Mouse (Mus musculus) E14TG2a.4 (cell line): ENCODE data around the gene Gm45618.

Experiments
- CTCF ChIP-seq: conservative IDR thresholded peaks from 2 replicates; pipeline ENCODE4 v1.5.1; 2014; ENCODE audit warnings: low read length
- NANOG ChIP-seq: IDR thresholded peaks from 2 replicates; pipeline ENCODE4 v1.6.1; 2014; ENCODE audit warnings: borderline replicate concordance, low read length, mixed read lengths
- POU5F1 ChIP-seq: IDR thresholded peaks from 2 replicates; pipeline ENCODE4 v1.6.1; 2014; ENCODE audit warnings: low read length, borderline replicate concordance

GRCm38 (mm10) chr7:142155308-142155707 is 34.8 kb upstream of the Gm45618 start:
- TF ChIP-seq CTCF, result no peak
- no peak for TF ChIP-seq NANOG
- TF ChIP-seq POU5F1, result no peak
